ENCODE assay signal across 12 mouse cellular contexts in the genomic region with DNA sequence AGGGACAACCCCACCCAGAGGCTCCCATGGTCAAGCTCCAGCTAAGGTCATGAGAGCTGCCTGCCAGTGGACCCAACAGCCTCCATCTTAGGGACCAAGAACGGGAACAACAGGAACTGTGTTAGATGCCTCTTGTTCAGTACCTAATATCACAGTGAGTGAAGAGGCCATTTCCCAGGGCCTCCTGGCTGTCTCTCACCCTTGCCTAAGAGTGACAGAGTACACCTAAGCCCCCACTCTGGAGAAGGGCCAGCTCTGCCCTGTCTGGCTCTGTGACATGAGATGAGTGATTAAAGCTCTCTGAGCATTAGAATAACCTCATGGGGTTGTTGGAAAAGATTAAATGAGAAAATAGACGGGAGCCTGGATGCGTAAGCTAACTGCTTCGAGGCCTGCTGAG.
"Had no signal": no experiment of that assay in that cellular context is flagged by ENCODE, and none has a peak within 500 bp of the region (broad histone marks: within the 10 kb centered on the region; RNA-seq: fewer than 3 reads in every experiment).

No protein-coding gene starts in this region.

- H3K9ac ChIP-seq: liver, embryonic 15.5 days; lung, embryonic 15.5 days; midbrain, embryonic 13.5 days had no signal

- H3K4me3 ChIP-seq: layer of hippocampus, adult 2 months; limb, embryonic 10.5 days; liver, embryonic 15.5 days; lung, embryonic 15.5 days; midbrain, embryonic 13.5 days had no signal

- H3K4me2 ChIP-seq: liver, embryonic 15.5 days; lung, embryonic 15.5 days; midbrain, embryonic 13.5 days had no signal

- H3K9me3 ChIP-seq: limb, embryonic 10.5 days; liver, embryonic 15.5 days; lung, embryonic 15.5 days; midbrain, embryonic 13.5 days had no signal

- DNase-seq: kidney, adult 11 months; kidney, adult 9 months; kidney, postnatal 36 days; lung, postnatal 14 days; right cerebral cortex, postnatal 14 days; thymus, postnatal 4 days had no signal

- H3K27me3 ChIP-seq: liver, embryonic 15.5 days; lung, embryonic 15.5 days; midbrain, embryonic 13.5 days had no signal

- H3K36me3 ChIP-seq: limb, embryonic 10.5 days; lung, embryonic 15.5 days; midbrain, embryonic 13.5 days had no signal

- H3K27ac ChIP-seq: kidney, postnatal 0 days; layer of hippocampus, adult 2 months; limb, embryonic 10.5 days; liver, embryonic 15.5 days; lung, embryonic 15.5 days; midbrain, embryonic 13.5 days had no signal

- H3K4me1 ChIP-seq: limb, embryonic 10.5 days; lung, embryonic 15.5 days; midbrain, embryonic 13.5 days had no signal

- ATAC-seq: midbrain, embryonic 13.5 days had no signal
